In genomic region chr13:89738776-89739695, GRCm38 (mm10) we compare ENCODE assay signal across 8 mouse cellular contexts. TPM values are rescaled to one million over a fixed set of nuclear protein-coding genes. Genes with fewer than 3 reads are reported as not detected.
A peak's percentile ranks its signal among the peaks of the same experiment; 100 is the strongest.
DNase-seq lines count a peak whose midpoint lies in the region; ATAC-seq lines count a peak whose summit lies in the region.

No protein-coding gene starts in this region.

- peak overlapping the region; percentile 86 for H3K27ac ChIP-seq in midbrain, embryonic 10.5 days (replicated peaks)

- DNase-seq in adrenal gland, adult 18-20 months (ENCODE audit: low spot score in 2 of 2), result peak; percentile 64
- peak; percentile 87 for DNase-seq in embryo, embryonic 11 days
- DNase-seq in gastrocnemius, postnatal 14 days, result peak; percentile 93
- DNase-seq in left cerebral cortex, postnatal 4 days, result peak; percentile 81
- peak; percentile 84 for DNase-seq in midbrain, embryonic 10.5 days (ENCODE audit: low spot score)
- peak; percentile 63 for DNase-seq in right cerebral cortex, postnatal 4 days
- DNase-seq in yolk sac, embryonic 10.5 days (ENCODE audit: low spot score), result peak; percentile 83

- no peaks in the 10 kb centered on the region for H3K9me3 ChIP-seq in midbrain, embryonic 10.5 days (replicated peaks)

- H3K36me3 ChIP-seq in midbrain, embryonic 10.5 days, result no peaks in the 10 kb centered on the region

- intact Hi-C loops in gastrocnemius, postnatal 14 days (cut with DNase I; ENCODE audit: low total_unique reads), result no loop called here
- intact Hi-C loops in left cerebral cortex, postnatal 4 days (cut with DNase I), result loop anchor here (5.0 kb wide), 1 partner anchor 1103 kb away; no protein-coding TSS in a partner anchor

- H3K4me3 ChIP-seq in midbrain, embryonic 10.5 days, result peak overlapping the region; percentile 73

- WGBS in midbrain, embryonic 10.5 days, result 2% methylated on average over 31 of the region's 31 CpGs

- peaks cover 54% of the 10 kb centered on the region for H3K4me1 ChIP-seq in midbrain, embryonic 10.5 days

- peaks cover 15% of the 10 kb centered on the region for H3K27me3 ChIP-seq in midbrain, embryonic 10.5 days (ENCODE audit: low read depth, poor library complexity, severe bottlenecking)

- peak; percentile 64 for ATAC-seq in inflammation-experienced regulatory T-cells, adult 6 months

RNA-seq across cellular contexts. Expression of gene Vcan, which starts 3.3 kb away (rescaled TPM):
- 1 to 10 TPM; 1.7 to 4.7 TPM for total RNA-seq in adrenal gland, adult 18-20 months (2021)
- 10 to 100 TPM; 19.3 to 27.2 TPM for total RNA-seq in gastrocnemius, postnatal 14 days (2021)
- under 1 TPM; 0.04 to 0.47 (median 0.29) TPM for polyA plus RNA-seq in inflammation-experienced regulatory T-cells, adult 6 months (2017; shearing (Covaris generic))
- 100 to 1,000 TPM; 125 to 154 TPM for total RNA-seq in left cerebral cortex, postnatal 4 days (2021)
- polyA plus RNA-seq in midbrain, embryonic 10.5 days (2016; fragmentation: Nextera tagmentation; extraction: Ambion mirVana), result 29.3 and 29.7 TPM in 2 replicates

Comparison
In these comparisons a context has a peak if more than half of its experiments do, and no peak if none do; other contexts are left out.
1. Peak in every context shown above with its lines: DNase-seq, ATAC-seq, H3K4me3 ChIP-seq and H3K27ac ChIP-seq.
2. RNA of gene Vcan, which starts 3.3 kb away (total RNA-seq): 125 to 154 TPM in left cerebral cortex, postnatal 4 days; 19.3 to 27.2 TPM in gastrocnemius, postnatal 14 days and 1.7 to 4.7 TPM in adrenal gland, adult 18-20 months; every median in the first group is over 4 times any median in the second.